Mouse (Mus musculus): ENCODE results near the gene Gm10974. TPM values are rescaled to one million over a fixed set of nuclear protein-coding genes. Genes with fewer than 3 reads are reported as not detected.

Gm10974 gene
- total and polyA plus RNA-seq, 3 experiments = not detected

DNA sequence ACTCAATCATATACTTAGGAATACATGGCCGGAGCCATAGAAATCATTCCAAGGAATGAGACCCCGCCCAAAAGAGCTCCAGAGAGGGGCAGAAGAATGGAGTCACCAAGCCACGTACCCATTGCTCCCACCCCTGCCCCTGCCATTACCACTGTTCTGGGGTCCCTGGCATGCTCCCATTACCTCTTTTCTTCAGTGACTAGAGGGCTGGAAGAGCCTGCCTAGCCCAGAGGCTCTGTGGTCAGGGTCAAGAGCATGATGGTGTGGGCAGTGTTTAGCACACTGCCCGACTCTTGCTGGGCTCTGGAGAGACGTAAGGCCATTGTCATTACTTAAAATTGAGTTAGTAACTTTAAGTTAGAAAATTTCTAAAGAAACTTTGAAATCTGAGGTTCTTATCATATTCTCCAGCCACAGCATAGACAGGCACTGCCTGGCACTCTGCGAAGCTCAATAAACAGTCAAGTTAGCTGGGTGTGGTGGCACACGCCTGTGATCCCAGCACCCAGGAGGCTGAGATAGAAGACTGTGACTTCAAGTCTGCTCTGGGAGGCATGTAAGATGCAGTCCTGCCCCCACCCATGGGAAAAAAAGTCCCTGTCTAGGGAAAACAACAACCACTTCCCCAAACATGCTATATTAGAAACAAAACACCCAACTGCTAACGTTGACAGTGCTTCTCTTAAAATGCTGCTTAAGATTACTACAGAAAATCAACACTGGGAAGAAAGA lies 9.7 kb upstream of the Gm10974 start:
- Histone ChIP-seq H3K4me2 (ENCODE audit: insufficient read depth, low read depth, poor library complexity, severe bottlenecking) (no peak overlapping the region), H3K4me1 (ENCODE audit: control insufficient read depth in 1 of 2, insufficient read depth in 2 of 2) (peaks cover 0 to 15% of the 10 kb centered on the region in 2 experiments; a peak in 2 of 4 replicates), H3K27me3 (replicated peaks) (no peaks in the 10 kb centered on the region), H3K9ac (ENCODE audit: insufficient read depth, low read depth) (no peak overlapping the region), H3K36me3 (replicated peaks in 1 of 2; ENCODE audit: control insufficient read depth in 1 of 2, insufficient read depth in 1 of 2, low read length in 1 of 2) (peaks cover 0 to 43% of the 10 kb centered on the region in 2 experiments), H3K4me3 (replicated peaks in 1 of 3; ENCODE audit: low read depth in 2 of 3, low read length in 2 of 3, poor library complexity in 1 of 3) (no peak overlapping the region), H3K27ac (ENCODE audit: insufficient read depth, low read depth) (no peak overlapping the region), H3K9me3 (replicated peaks; ENCODE audit: low read length) (peaks cover 6% of the 10 kb centered on the region), H3K79me2 (replicated peaks; ENCODE audit: control insufficient read depth, extremely low read depth, insufficient read depth, poor library complexity, severe bottlenecking) (no peaks in the 10 kb centered on the region; the same call in 1 of the 2 replicates)
- TF ChIP-seq POLR2AphosphoS2 (IDR thresholded peaks at IDR 0.05; ENCODE audit: low read depth, low read length) (no peak), CHD1 (IDR thresholded peaks at IDR 0.05; ENCODE audit: low read depth, low read length) (no peak), ELF1 (IDR thresholded peaks at IDR 0.05; ENCODE audit: low read depth, low read length) (no peak), MAX (IDR thresholded peaks at IDR 0.05; ENCODE audit: low read length) (no peak), TBP (conservative IDR thresholded peaks at IDR 0.05; ENCODE audit: low read depth, low read length) (no peak), ZNF384 (IDR thresholded peaks at IDR 0.05; ENCODE audit: low read depth, low read length) (no peak), USF1 (IDR thresholded peaks at IDR 0.05; ENCODE audit: low read depth, low read length) (no peak), EP300 (IDR thresholded peaks at IDR 0.05; ENCODE audit: low read length) (no peak), NELFE (IDR thresholded peaks at IDR 0.05; ENCODE audit: low read depth, low read length) (no peak), RCOR1 (conservative IDR thresholded peaks at IDR 0.05; ENCODE audit: low read depth, low read length) (no peak), POLR2A (IDR thresholded peaks at IDR 0.05; ENCODE audit: low read depth, low read length) (no peak), KAT2A (IDR thresholded peaks at IDR 0.05; ENCODE audit: insufficient replicate concordance, low read length) (no peak), MYC (IDR thresholded peaks at IDR 0.05; ENCODE audit: low read depth, low read length) (no peak), GABPA (IDR thresholded peaks at IDR 0.05; ENCODE audit: insufficient replicate concordance, low read depth, low read length) (no peak), IRF4 (IDR thresholded peaks at IDR 0.05; ENCODE audit: low read depth, low read length) (no peak)
- in situ Hi-C loops (cut with MboI; ENCODE audit: low pct_ligation_motif_present, low pct_unique_long_range_greater_than_20kb, low sequenced_read_pairs) (no loop called here), dilution Hi-C loops (cut with MboI; ENCODE audit: extremely low pct_ligation_motif_present, extremely low pct_unique_long_range_greater_than_20kb, low sequenced_read_pairs) (no loop called here)
- DNase-seq (ENCODE audit: extremely low read depth) = no peak

DNA sequence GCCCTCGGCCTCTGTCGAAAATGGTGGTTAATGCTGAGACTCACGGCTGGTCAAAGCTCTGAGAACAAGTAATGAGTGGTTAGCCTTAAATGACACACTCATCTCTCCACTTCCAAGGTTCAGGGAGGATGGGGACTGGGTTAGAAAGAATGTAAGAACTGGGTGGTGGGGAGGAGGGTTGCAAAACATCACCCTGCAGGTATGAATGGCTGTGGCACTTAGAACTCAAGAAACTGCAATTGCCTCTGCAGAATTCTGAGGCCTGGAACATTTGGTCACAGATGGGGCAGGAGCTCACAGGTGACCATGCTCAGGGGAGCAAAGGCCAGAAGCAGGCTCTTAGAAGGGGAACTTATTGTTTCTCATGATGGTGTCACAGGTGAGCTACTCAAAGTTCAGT lies 7.2 kb upstream of the Gm10974 start:
- Histone ChIP-seq H3K4me2 (ENCODE audit: insufficient read depth, low read depth, poor library complexity, severe bottlenecking) (no peak overlapping the region), H3K79me2 (replicated peaks; ENCODE audit: control insufficient read depth, extremely low read depth, insufficient read depth, poor library complexity, severe bottlenecking) (no peaks in the 10 kb centered on the region; the same call in 1 of the 2 replicates), H3K27ac (ENCODE audit: insufficient read depth, low read depth) (no peak overlapping the region), H3K9ac (ENCODE audit: insufficient read depth, low read depth) (no peak overlapping the region), H3K27me3 (replicated peaks) (no peaks in the 10 kb centered on the region), H3K4me3 (replicated peaks in 1 of 3; ENCODE audit: low read depth in 2 of 3, low read length in 2 of 3, poor library complexity in 1 of 3) (no peak overlapping the region), H3K4me1 (ENCODE audit: control insufficient read depth in 1 of 2, insufficient read depth in 2 of 2) (peaks cover 0 to 15% of the 10 kb centered on the region in 2 experiments; a peak in 2 of 4 replicates), H3K36me3 (replicated peaks in 1 of 2; ENCODE audit: control insufficient read depth in 1 of 2, insufficient read depth in 1 of 2, low read length in 1 of 2) (peaks cover 0 to 32% of the 10 kb centered on the region in 2 experiments), H3K9me3 (replicated peaks; ENCODE audit: low read length) (peaks cover 19% of the 10 kb centered on the region)
- dilution Hi-C loops (cut with MboI; ENCODE audit: extremely low pct_ligation_motif_present, extremely low pct_unique_long_range_greater_than_20kb, low sequenced_read_pairs) (no loop called here), in situ Hi-C loops (cut with MboI; ENCODE audit: low pct_ligation_motif_present, low pct_unique_long_range_greater_than_20kb, low sequenced_read_pairs) (no loop called here)
- no peak for DNase-seq (ENCODE audit: extremely low read depth)
- TF ChIP-seq SIN3A (IDR thresholded peaks at IDR 0.05; ENCODE audit: low read length) (no peak), NELFE (IDR thresholded peaks at IDR 0.05; ENCODE audit: low read depth, low read length) (no peak), ZMIZ1 (IDR thresholded peaks at IDR 0.05; ENCODE audit: low read depth, low read length) (no peak), NRF1 (IDR thresholded peaks at IDR 0.05; ENCODE audit: low read depth, low read length) (no peak), USF1 (IDR thresholded peaks at IDR 0.05; ENCODE audit: low read depth, low read length) (no peak), MXI1 (IDR thresholded peaks at IDR 0.05; ENCODE audit: low read depth, low read length) (no peak), MAFK (IDR thresholded peaks at IDR 0.05; ENCODE audit: insufficient replicate concordance, low read length) (no peak), TBP (conservative IDR thresholded peaks at IDR 0.05; ENCODE audit: low read depth, low read length) (no peak), HCFC1 (IDR thresholded peaks at IDR 0.05; ENCODE audit: low read depth, low read length) (no peak), GABPA (IDR thresholded peaks at IDR 0.05; ENCODE audit: insufficient replicate concordance, low read depth, low read length) (no peak), RCOR1 (conservative IDR thresholded peaks at IDR 0.05; ENCODE audit: low read depth, low read length) (no peak), USF2 (conservative IDR thresholded peaks at IDR 0.05; ENCODE audit: low read depth, low read length) (no peak), SMC3 (IDR thresholded peaks at IDR 0.05; ENCODE audit: low read depth, low read length) (no peak)

All from CH12.LX (cell line).